Mouse (Mus musculus): Measurements from ENCODE around the gene Ubxn10.

GRCm38 (mm10) chr4:138690561-138690960, 46.4 kb downstream of the Ubxn10 start:
- no peak for TF ChIP-seq CTCF (IDR thresholded peaks at IDR 0.05; ENCODE audit: low read depth, low read length)
- no peak for TF ChIP-seq POLR2A (IDR thresholded peaks at IDR 0.05; ENCODE audit: borderline replicate concordance, low read depth, low read length)
